Mouse (Mus musculus) cortical plate, adult 2 months (tissue): ENCODE data around the gene Cdkn1b. TPM values are rescaled to one million over a fixed set of nuclear protein-coding genes. Genes with fewer than 3 reads are reported as not detected.

Experiments used
- H3K27ac ChIP-seq: fragments of 200-500 bp; 2 replicates; pipeline ENCODE4 v1.5.1; 2012; ENCODE audit warnings: low read length, control low read depth, inconsistent platforms; ENCODE audit not compliant: insufficient read depth
- H3K4me1 ChIP-seq: fragments of 200-500 bp; 2 replicates; pipeline ENCODE4 v1.6.1; 2011; ENCODE audit warnings: low read length; ENCODE audit not compliant: control insufficient read depth, insufficient read depth
- H3K4me3 ChIP-seq: fragments of 200-500 bp; 2 replicates; pipeline ENCODE4 v1.5.1; 2011; ENCODE audit warnings: mild to moderate bottlenecking, low read length, control low read depth; ENCODE audit not compliant: insufficient read depth
- CTCF ChIP-seq: fragments of 200-500 bp; IDR thresholded peaks from 2 replicates; pipeline ENCODE4 v1.5.1; 2011; ENCODE audit warnings: mild to moderate bottlenecking, control low read depth, low read length; ENCODE audit not compliant: insufficient read depth; ENCODE audit errors: extremely low read depth
- POLR2A ChIP-seq: fragments of 200-500 bp; IDR thresholded peaks from 2 replicates; pipeline ENCODE4 v1.6.1; 2011; ENCODE audit warnings: mild to moderate bottlenecking, low read length, control low read depth; ENCODE audit not compliant: insufficient read depth; ENCODE audit errors: extremely low read depth
- polyA plus RNA-seq: library from polyadenylated mRNA; depleted of rRNA; stranded (reverse); fragments of >200 nt; gene quantifications from 2 replicates; pipeline ENCODE4 v1.2.3, GENCODE M21; 2012

The Cdkn1b gene
- polyA plus RNA-seq, 1 experiment, result 20.6 TPM

- peaks cover 10% of the 10 kb centered on the region for H3K4me1 ChIP-seq
- no peak overlapping the region; the same call in 1 of the 2 replicates for H3K4me3 ChIP-seq
- no peak overlapping the region for H3K27ac ChIP-seq
- TF ChIP-seq CTCF (no peak), POLR2A (no peak)
Measured at GRCm38 (mm10) chr6:134885515-134885914, 34.7 kb upstream of the Cdkn1b start.

- TF ChIP-seq CTCF (no peak), POLR2A (no peak)
- H3K4me1 ChIP-seq, result peaks cover 5% of the 10 kb centered on the region
- peak overlapping the region; percentile 58 for H3K4me3 ChIP-seq
- H3K27ac ChIP-seq, result no peak overlapping the region
Measured at GRCm38 (mm10) chr6:134886475-134886874, 33.7 kb upstream of the Cdkn1b start.

DNA sequence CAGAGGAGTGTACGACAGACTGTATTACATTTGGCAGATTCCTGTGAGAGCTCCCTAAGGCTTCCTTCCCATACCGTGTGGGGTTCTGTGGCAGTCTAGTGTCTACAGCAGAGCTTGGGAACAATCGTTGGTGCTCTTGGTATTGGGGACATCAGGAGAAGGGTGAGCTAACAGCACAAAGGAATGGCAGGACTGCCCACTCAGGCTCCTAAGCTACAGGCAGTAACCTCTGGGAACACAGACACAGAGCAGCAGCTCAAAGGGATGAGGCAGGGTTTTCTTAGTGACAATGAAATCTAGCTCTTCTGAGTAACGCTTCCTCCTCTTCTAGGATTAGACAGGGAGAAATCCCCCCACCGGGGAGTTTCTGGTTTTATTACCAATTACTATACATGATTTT is 33.2 kb upstream of the Cdkn1b start:
- Histone ChIP-seq H3K4me3 (peak overlapping the region; percentile 58), H3K27ac (0 out of 2 replicates have a peak overlapping the region, but pooled peaks have one; percentile 58), H3K4me1 (peaks cover 5% of the 10 kb centered on the region)
- no peak for TF ChIP-seq CTCF
- TF ChIP-seq POLR2A, result no peak

DNA sequence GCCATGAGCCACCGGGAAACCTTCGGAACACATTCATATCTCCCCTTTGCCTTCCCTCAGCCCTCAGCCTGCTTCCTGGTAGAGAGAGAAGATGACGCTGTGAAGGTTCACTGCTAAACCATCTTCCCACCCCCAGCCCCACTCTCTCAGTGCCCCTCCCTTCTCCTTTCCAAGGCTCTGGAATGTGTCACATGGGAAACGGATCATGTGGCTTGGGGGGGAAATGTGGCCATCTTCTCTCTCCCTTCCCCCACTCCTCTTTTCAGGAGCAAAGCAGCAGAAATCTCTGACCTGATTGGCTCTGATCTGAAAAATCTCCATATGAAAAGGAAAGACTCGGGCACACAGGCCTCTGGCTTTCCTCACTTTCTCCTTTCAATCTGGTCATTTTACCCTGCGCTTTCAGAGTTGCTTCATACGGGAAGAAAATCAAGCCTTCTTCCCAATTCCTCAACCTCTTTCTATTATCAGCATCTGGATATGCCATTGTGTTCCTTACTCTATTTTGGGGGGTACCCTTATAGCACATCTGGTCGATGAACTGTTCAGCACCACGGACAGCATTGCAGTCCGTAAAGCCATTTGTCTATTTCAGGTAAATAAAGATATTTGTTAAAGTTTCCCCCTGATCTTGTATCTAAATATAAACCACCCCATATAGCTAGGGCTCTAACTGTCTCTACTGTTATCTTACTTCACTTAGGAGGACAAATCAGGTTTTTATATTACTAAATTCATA is 32.3 kb upstream of the Cdkn1b start:
- TF ChIP-seq POLR2A (peak; percentile 97), CTCF (no peak)
- H3K4me3 ChIP-seq, result peak overlapping the region; percentile 58
- H3K4me1 ChIP-seq, result peaks cover 5% of the 10 kb centered on the region
- H3K27ac ChIP-seq, result peak overlapping the region; percentile 83

DNA sequence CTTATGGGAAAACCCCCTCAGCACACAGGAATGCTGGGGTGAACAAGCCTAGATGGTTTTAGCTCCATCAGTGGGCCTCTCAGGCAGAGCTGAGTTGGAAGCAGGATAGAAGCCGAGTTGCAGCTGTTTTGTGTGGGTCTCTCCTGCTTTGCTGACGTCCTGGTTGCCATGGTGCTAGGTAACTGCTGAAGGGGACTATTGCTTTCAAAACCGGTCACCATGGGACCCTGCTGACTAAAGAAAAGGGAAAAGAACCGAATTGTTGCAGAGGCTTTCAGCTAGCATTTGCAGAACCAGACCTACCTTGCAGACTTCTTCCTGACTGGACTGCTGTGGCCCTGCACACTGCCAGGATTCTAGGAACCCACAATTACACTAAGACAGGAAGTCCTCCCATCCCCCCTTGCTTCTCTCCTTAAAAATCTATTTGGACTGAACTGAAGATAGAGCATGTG is 31.6 kb upstream of the Cdkn1b start:
- Histone ChIP-seq H3K4me1 (peaks cover 5% of the 10 kb centered on the region), H3K27ac (peak overlapping the region; percentile 17; the same call in 1 of the 2 replicates), H3K4me3 (no peak overlapping the region)
- TF ChIP-seq POLR2A (peak; percentile 81), CTCF (no peak)

- no peak overlapping the region for H3K4me3 ChIP-seq
- H3K4me1 ChIP-seq, result peaks cover 3% of the 10 kb centered on the region
- TF ChIP-seq POLR2A, result no peak
- no peak for TF ChIP-seq CTCF
- no peak overlapping the region for H3K27ac ChIP-seq
Measured at GRCm38 (mm10) chr6:134889763-134890162, 30.4 kb upstream of the Cdkn1b start.

- H3K4me1 ChIP-seq, result peaks cover 2% of the 10 kb centered on the region
- H3K4me3 ChIP-seq, result no peak overlapping the region
- no peak overlapping the region for H3K27ac ChIP-seq
- TF ChIP-seq CTCF (no peak), POLR2A (no peak)
Measured at GRCm38 (mm10) chr6:134890436-134890835, 29.8 kb upstream of the Cdkn1b start.

- no peak for TF ChIP-seq CTCF
- no peak for TF ChIP-seq POLR2A
- Histone ChIP-seq H3K4me1 (no peaks in the 10 kb centered on the region), H3K27ac (no peak overlapping the region), H3K4me3 (no peak overlapping the region; the same call in 1 of the 2 replicates)
Measured at GRCm38 (mm10) chr6:134896570-134897436, 23.4 kb upstream of the Cdkn1b start.

GRCm38 (mm10) chr6:134897443-134898094 is 22.6 kb upstream of the Cdkn1b start:
- no peaks in the 10 kb centered on the region for H3K4me1 ChIP-seq
- H3K4me3 ChIP-seq, result peak overlapping the region; percentile 74
- H3K27ac ChIP-seq, result peak overlapping the region; percentile 99
- peak; percentile 85 for TF ChIP-seq POLR2A
- no peak for TF ChIP-seq CTCF
